Mouse (Mus musculus): Measurements from ENCODE around the gene Sox5. TPM values are rescaled to one million over a fixed set of nuclear protein-coding genes. Genes with fewer than 3 reads are reported as not detected.

Gene Sox5
- total and polyA plus RNA-seq, 2 experiments from 2014 or later, result 2.1 to 3.2 TPM

DNA sequence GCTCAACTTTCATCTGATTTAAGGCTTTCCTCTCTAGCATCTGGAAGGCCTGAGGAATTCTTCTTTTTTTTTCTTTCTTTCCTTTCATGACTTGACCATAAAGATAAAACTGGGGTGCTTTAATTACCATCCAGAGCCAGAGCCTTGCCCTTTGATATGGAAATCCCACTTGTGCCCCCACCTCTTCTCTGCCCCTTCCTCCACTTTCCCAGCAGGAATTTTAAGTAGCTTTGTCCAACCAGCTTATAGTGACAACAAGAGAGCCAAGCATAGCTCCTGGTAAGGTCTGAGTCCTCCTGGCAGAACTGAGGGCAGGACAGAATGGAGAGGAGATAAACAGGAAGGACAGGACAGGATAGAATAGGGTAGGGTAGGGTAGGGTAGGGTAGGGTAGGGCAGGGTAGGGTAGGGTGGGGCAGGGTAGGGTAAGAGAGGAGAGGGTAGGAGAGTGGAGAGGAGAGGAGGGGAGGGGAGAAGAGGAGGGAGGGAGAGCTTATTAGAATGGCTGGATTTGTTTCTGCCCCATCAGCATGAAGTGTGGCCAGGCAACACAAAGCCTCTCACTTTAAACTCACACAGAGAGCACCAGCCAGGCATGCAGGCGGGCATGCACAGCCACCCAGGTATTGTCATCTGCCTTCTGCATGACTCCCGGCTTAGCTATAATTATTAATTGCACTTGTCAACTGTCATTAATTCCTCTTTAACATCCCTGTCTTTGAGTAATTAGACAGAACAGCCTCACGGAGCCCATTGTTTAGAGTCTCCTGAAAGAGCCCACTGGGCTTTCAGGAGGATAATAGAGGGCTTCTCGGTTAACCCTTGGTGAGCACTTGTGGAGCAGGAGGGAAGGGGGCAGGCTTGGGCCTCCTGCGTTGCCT, 300.9 kb downstream of the Sox5 start:
- no peak for TF ChIP-seq CTCF (IDR thresholded peaks at IDR 0.05; ENCODE audit: low read depth)
- H3K4me1 ChIP-seq (ENCODE audit: control insufficient read depth, insufficient read depth), result no peaks in the 10 kb centered on the region
- no peaks in the 10 kb centered on the region for H3K36me3 ChIP-seq (replicated peaks; ENCODE audit: control insufficient read depth, insufficient read depth, low read length)
- H3K9me3 ChIP-seq (replicated peaks; ENCODE audit: control insufficient read depth, low read length), result no peaks in the 10 kb centered on the region
- no peak overlapping the region for H3K4me2 ChIP-seq (ENCODE audit: low read depth, low read length)
- DNase-seq (ENCODE audit: low spot score), result no peak
- H3K27ac ChIP-seq (ENCODE audit: low read depth), result no peak overlapping the region
- H3K27me3 ChIP-seq (ENCODE audit: control insufficient read depth, insufficient read depth, low read length), result no peaks in the 10 kb centered on the region
- 49% methylated on average over 5 of the region's 5 CpGs for WGBS
- no peak for ATAC-seq (ENCODE audit: insufficient read depth, low read depth)
- H3K9ac ChIP-seq (replicated peaks; ENCODE audit: low read depth, low read length), result no peak overlapping the region
- H3K4me3 ChIP-seq (ENCODE audit: low read depth, low read length), result no peak overlapping the region

DNA sequence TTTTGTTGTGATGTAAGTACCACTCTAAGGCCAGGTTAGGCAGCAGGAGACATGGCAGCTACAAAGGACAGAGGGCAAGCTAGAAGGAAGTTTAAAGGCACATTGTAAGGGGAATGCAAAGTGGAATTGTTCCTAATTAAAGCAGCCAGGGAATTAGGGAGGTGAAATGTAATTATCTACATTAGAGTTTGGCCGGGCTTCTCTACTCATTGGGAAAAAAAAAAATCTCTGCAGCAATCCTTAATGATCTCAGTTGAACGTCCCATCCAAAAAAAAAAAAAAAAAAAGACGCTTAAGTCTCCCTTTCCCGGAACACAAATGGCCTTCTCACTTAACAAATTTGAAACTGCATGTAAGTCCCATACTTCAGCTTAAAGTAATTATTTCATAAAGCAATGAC, 301.9 kb downstream of the Sox5 start:
- no peak for DNase-seq (ENCODE audit: low spot score)
- H3K27me3 ChIP-seq (ENCODE audit: control insufficient read depth, insufficient read depth, low read length), result no peaks in the 10 kb centered on the region
- WGBS, result 73% methylated on average over 4 of the region's 4 CpGs
- no peak overlapping the region for H3K4me2 ChIP-seq (ENCODE audit: low read depth, low read length)
- no peaks in the 10 kb centered on the region for H3K9me3 ChIP-seq (replicated peaks; ENCODE audit: control insufficient read depth, low read length)
- TF ChIP-seq EP300 (IDR thresholded peaks at IDR 0.05; ENCODE audit: low read depth), result no peak
- no peak for TF ChIP-seq CTCF (IDR thresholded peaks at IDR 0.05; ENCODE audit: low read depth)
- H3K36me3 ChIP-seq (replicated peaks; ENCODE audit: control insufficient read depth, insufficient read depth, low read length), result no peaks in the 10 kb centered on the region
- no peak for ATAC-seq (ENCODE audit: insufficient read depth, low read depth)
- no peak overlapping the region for H3K4me3 ChIP-seq (ENCODE audit: low read depth, low read length)
- H3K4me1 ChIP-seq (ENCODE audit: control insufficient read depth, insufficient read depth), result no peaks in the 10 kb centered on the region
- H3K27ac ChIP-seq (ENCODE audit: low read depth), result no peak overlapping the region
- H3K9ac ChIP-seq (replicated peaks; ENCODE audit: low read depth, low read length), result no peak overlapping the region

DNA sequence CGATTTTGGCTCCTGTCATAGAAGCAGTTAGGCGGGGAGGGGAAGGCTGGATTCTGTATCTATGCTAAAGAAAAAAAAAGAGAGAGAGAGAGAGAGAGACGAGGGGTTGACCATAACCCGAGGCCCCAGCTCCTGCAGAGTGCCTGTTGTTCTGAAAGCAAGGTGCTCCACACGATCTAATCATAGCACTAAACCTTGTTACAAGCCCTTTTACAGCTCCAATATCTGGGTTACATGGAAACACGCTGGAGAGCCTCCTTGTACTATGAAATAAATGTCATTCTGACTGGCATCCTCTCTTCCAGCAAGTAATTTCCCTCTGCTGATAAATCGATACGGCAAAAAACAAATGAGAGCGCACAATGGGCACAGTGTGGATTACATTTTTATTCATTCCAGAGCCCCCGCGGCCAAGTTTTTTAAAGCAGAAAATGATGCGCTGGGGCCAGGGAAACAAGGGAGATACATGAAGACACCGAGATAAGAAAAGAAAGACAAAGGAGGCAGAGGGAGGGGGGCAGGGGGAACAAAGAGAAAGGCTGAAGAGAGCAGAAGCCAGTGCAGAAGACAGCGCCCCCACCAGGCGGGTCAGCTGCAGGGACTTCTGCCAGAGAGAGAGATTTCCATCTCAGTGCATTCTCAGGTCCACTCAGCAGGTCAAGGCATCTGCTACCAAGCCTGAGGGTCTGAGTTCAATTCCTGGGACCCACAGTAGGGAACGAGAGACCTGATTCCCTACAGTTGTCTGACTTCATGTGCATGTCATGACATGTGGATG, 304.3 kb downstream of the Sox5 start:
- H3K9me3 ChIP-seq (replicated peaks; ENCODE audit: control insufficient read depth, low read length), result no peaks in the 10 kb centered on the region
- H3K4me3 ChIP-seq (ENCODE audit: low read depth, low read length), result no peak overlapping the region
- H3K9ac ChIP-seq (replicated peaks; ENCODE audit: low read depth, low read length), result no peak overlapping the region
- H3K4me1 ChIP-seq (ENCODE audit: control insufficient read depth, insufficient read depth), result no peaks in the 10 kb centered on the region
- TF ChIP-seq CTCF (IDR thresholded peaks at IDR 0.05; ENCODE audit: low read depth), result no peak
- TF ChIP-seq EP300 (IDR thresholded peaks at IDR 0.05; ENCODE audit: low read depth), result no peak
- no peak for DNase-seq (ENCODE audit: low spot score)
- no peak overlapping the region for H3K4me2 ChIP-seq (ENCODE audit: low read depth, low read length)
- H3K27ac ChIP-seq (ENCODE audit: low read depth), result no peak overlapping the region
- WGBS, result 53% methylated on average over 16 of the region's 16 CpGs
- H3K36me3 ChIP-seq (replicated peaks; ENCODE audit: control insufficient read depth, insufficient read depth, low read length), result no peaks in the 10 kb centered on the region
- H3K27me3 ChIP-seq (ENCODE audit: control insufficient read depth, insufficient read depth, low read length), result no peaks in the 10 kb centered on the region
- ATAC-seq (ENCODE audit: insufficient read depth, low read depth), result no peak

DNA sequence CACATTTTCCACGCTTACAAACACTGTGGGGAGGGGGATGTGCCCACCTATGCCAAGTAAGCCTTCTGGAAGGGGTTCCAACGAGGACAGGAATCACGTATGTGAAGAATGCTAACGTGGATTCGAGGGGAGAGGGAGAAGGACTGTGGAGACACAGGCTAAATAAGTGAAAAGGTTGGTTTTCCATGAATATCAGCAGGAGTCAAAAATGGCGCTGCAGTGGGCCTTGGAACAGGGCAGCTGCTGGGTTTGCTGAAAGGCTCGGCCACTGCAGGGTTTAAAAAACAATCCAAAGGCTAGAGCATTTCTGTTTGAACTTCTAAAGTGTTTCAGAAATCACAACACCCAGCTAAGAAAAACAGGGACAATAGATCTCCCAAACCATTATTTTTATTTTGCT, 308.3 kb downstream of the Sox5 start:
- ATAC-seq (ENCODE audit: insufficient read depth, low read depth) (no peak), DNase-seq (ENCODE audit: low spot score) (no peak)
- Histone ChIP-seq H3K36me3 (replicated peaks; ENCODE audit: control insufficient read depth, insufficient read depth, low read length) (no peaks in the 10 kb centered on the region), H3K4me3 (ENCODE audit: low read depth, low read length) (no peak overlapping the region), H3K4me1 (ENCODE audit: control insufficient read depth, insufficient read depth) (no peaks in the 10 kb centered on the region), H3K27ac (ENCODE audit: low read depth) (no peak overlapping the region), H3K4me2 (ENCODE audit: low read depth, low read length) (no peak overlapping the region), H3K9me3 (replicated peaks; ENCODE audit: control insufficient read depth, low read length) (no peaks in the 10 kb centered on the region), H3K9ac (replicated peaks; ENCODE audit: low read depth, low read length) (no peak overlapping the region), H3K27me3 (ENCODE audit: control insufficient read depth, insufficient read depth, low read length) (no peaks in the 10 kb centered on the region)
- 81% methylated on average over 7 of the region's 7 CpGs for WGBS
- TF ChIP-seq CTCF (IDR thresholded peaks at IDR 0.05; ENCODE audit: low read depth) (no peak), EP300 (IDR thresholded peaks at IDR 0.05; ENCODE audit: low read depth) (no peak)

DNA sequence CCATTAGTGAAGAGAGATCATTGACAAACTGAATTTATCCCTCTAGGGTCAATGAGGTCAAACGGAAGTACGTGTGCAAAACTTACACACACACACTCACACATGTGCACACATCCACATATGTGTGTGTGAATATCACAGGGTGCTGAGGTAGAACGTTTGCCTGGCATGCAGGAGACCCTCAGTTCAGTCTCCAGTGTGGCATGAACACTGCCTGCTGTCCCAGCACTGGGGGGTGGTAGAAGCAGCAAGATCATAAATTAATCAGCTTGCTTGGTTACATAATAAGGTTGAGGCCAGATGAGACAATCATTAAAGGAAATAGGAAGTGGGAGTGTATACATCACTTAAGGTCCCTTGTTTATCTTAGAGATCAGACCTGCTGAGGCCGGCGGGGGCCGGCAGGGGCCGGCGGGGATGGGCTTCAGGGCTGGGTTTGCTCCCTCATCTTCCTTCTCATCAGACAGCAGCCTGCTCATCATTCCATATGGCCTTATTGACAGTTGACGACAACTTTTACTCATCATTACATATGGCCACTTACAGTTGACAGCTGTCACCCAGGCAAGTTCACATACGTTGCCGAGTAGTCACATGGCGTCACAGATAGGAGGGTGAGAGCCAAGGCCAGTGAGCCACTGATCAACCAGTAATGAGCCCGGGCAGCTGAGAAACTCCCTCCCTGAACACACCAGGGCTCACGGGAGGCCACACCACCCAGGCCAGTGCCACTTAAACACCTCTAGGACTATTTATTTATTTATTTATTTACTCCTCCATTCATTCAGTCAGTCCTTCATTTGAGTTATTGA, 309.5 kb downstream of the Sox5 start:
- Histone ChIP-seq H3K27ac (ENCODE audit: low read depth) (no peak overlapping the region), H3K27me3 (ENCODE audit: control insufficient read depth, insufficient read depth, low read length) (no peaks in the 10 kb centered on the region), H3K9ac (replicated peaks; ENCODE audit: low read depth, low read length) (no peak overlapping the region), H3K4me2 (ENCODE audit: low read depth, low read length) (no peak overlapping the region), H3K4me1 (ENCODE audit: control insufficient read depth, insufficient read depth) (no peaks in the 10 kb centered on the region), H3K9me3 (replicated peaks; ENCODE audit: control insufficient read depth, low read length) (no peaks in the 10 kb centered on the region), H3K36me3 (replicated peaks; ENCODE audit: control insufficient read depth, insufficient read depth, low read length) (no peaks in the 10 kb centered on the region), H3K4me3 (ENCODE audit: low read depth, low read length) (no peak overlapping the region)
- WGBS, result 73% methylated on average over 14 of the region's 14 CpGs
- ATAC-seq (ENCODE audit: insufficient read depth, low read depth), result no peak
- TF ChIP-seq CTCF (IDR thresholded peaks at IDR 0.05; ENCODE audit: low read depth) (no peak), EP300 (IDR thresholded peaks at IDR 0.05; ENCODE audit: low read depth) (no peak)
- no peak for DNase-seq (ENCODE audit: low spot score)

Data from heart, postnatal 0 days (tissue).